Mouse (Mus musculus) hindbrain, embryonic 14.5 days (tissue): ENCODE measurements around the gene Akr1b7. TPM values are rescaled to one million over a fixed set of nuclear protein-coding genes. Genes with fewer than 3 reads are reported as not detected.
"Not testable (repeated sequence)": the region's sequence is repeated elsewhere in the genome, so short reads cannot be mapped to it uniquely, and the experiment has no call there.

Experiments
- ATAC-seq: fragments of 200-750 bp; cut with Nextera tagmentation; 2 replicates; pipeline ENCODE4 v1.8.0; 2017; ENCODE audit warnings: moderate number of reproducible peaks, mild to moderate bottlenecking, moderate TSS enrichment, moderate library complexity; ENCODE audit not compliant: low FRiP score
- DNase-seq: peaks from one replicate; pipeline ENCODE4 v3.0.0-alpha.2; 2015; ENCODE audit warnings: low spot score
- H3K27ac ChIP-seq: fragments of 300-500 bp; sonication (generic); 2 replicates; pipeline ENCODE4 v1.5.1; 2014; ENCODE audit warnings: mild to moderate bottlenecking, moderate library complexity
- H3K27me3 ChIP-seq: fragments of 300-500 bp; sonication (generic); 2 replicates; pipeline ENCODE4 v1.6.1; 2014; ENCODE audit warnings: mild to moderate bottlenecking, low read length, mixed read lengths; ENCODE audit not compliant: control insufficient read depth, insufficient read depth
- H3K36me3 ChIP-seq: fragments of 300-500 bp; sonication (generic); replicated peaks from 2 replicates; pipeline ENCODE4 v1.6.1; 2014; ENCODE audit not compliant: control insufficient read depth, insufficient read depth
- H3K4me1 ChIP-seq: fragments of 300-500 bp; sonication (generic); replicated peaks from 2 replicates; pipeline ENCODE4 v1.6.1; 2014; ENCODE audit warnings: antibody characterized with exemption, low read length, mixed read lengths; ENCODE audit not compliant: control insufficient read depth, insufficient read depth
- H3K4me2 ChIP-seq: fragments of 300-500 bp; sonication (generic); replicated peaks from 2 replicates; pipeline ENCODE4 v1.6.1; 2014; ENCODE audit warnings: mild to moderate bottlenecking, moderate library complexity
- H3K4me3 ChIP-seq: fragments of 300-500 bp; sonication (generic); replicated peaks from 2 replicates; pipeline ENCODE4 v1.5.1; 2014; ENCODE audit warnings: mild to moderate bottlenecking, low read length
- H3K9ac ChIP-seq: fragments of 300-500 bp; sonication (generic); 2 replicates; pipeline ENCODE4 v1.6.1; 2014
- H3K9me3 ChIP-seq: fragments of 300-500 bp; sonication (generic); 2 replicates; pipeline ENCODE4 v1.6.1; 2016; ENCODE audit warnings: low read length; ENCODE audit not compliant: control insufficient read depth
- WGBS: fragments of 180-500 bp; shearing (Covaris S2); extraction: QIAGEN DNeasy Blood & Tissue Kit; methylation state at CpG from one replicate; pipeline ENCODE4 v1.1.7; 2014; 5-methylcytosine and 5-hydroxymethylcytosine counted together
- polyA plus RNA-seq: library from polyadenylated mRNA; unstranded; fragments of >200 nt; fragmentation: Nextera tagmentation; extraction: Ambion mirVana; gene quantifications from 2 replicates; pipeline ENCODE4 v1.2.1, GENCODE M21; 2014

Akr1b7 gene
- polyA plus RNA-seq = 0.16 TPM in 1 of 2 replicates, not detected in the other

DNA sequence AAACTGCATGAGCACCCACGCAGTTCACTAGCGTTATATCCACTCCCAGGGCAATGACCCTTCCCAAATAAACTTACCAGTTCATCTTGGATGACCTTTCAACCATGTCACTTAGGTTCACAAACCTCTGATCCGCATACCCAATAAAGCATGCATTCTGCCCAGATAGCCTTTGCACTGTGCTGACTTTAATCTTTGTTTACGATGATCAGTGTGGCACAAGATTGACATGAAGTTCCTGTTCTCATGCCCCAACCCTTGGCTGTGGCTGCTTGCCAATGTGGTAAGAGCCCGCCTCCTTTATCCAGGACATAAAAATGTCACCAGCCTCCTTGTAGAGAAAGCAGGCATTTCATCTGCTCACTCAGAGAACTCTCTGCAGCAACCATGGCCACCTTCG lies at the start of gene Akr1b7:
Gene Akr1b7, plus strand, starts transcription at position 312 of the 400 bp plus-strand sequence.
- H3K27ac ChIP-seq = no peak within 1 kb of the TSS
- no peak within 1 kb of the TSS for H3K4me2 ChIP-seq
- no peaks in the 10 kb centered on the region for H3K4me1 ChIP-seq
- peaks cover 3% of the 10 kb centered on the region; the same call in 1 of the 2 replicates for H3K9me3 ChIP-seq
- DNase-seq (no peak), ATAC-seq (no peak)
- H3K9ac ChIP-seq = no peak within 1 kb of the TSS
- 80% methylated on average over 6 of the region's 6 CpGs for WGBS
- no peaks in the 10 kb centered on the region for H3K27me3 ChIP-seq
- no peaks in the 10 kb centered on the region for H3K36me3 ChIP-seq
- no peak within 1 kb of the TSS for H3K4me3 ChIP-seq

- no peak overlapping the region for H3K27ac ChIP-seq
- no peak overlapping the region for H3K4me2 ChIP-seq
- no peaks in the 10 kb centered on the region for H3K27me3 ChIP-seq
- H3K4me1 ChIP-seq = 0 out of 2 replicates have a peak, but pooled peaks cover 3% of the 10 kb centered on the region
- no peaks in the 10 kb centered on the region for H3K36me3 ChIP-seq
- H3K9ac ChIP-seq = no peak overlapping the region
- WGBS = 85% methylated on average over 12 of the region's 12 CpGs
- no peaks in the 10 kb centered on the region for H3K9me3 ChIP-seq
- H3K4me3 ChIP-seq = no peak overlapping the region
- ATAC-seq (no peak), DNase-seq (no peak)
Observed at GRCm38 (mm10) chr6:34364217-34365136, 47.7 kb upstream of the Akr1b7 start.

DNA sequence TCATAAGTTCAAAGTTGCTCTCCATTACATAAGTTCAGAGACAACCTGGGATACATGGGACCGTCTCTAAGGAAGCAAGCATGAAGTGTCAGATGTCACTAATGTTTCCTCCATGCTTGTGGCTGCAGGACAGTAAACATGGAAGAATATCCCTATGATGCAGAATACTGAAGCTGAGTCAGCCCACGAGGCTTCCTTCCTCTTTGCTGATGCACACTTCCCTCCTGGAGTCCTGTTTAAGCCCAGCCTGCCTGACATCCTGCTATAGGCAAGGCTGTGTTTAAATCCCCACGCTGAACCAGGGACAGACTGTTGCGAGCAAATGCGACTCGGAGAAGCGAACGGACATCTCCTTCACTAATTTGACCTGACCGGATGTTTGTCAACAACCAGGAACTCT lies 44.1 kb upstream of the Akr1b7 start:
- no peaks in the 10 kb centered on the region for H3K9me3 ChIP-seq
- H3K4me1 ChIP-seq = 0 out of 2 replicates have a peak, but pooled peaks cover 7% of the 10 kb centered on the region
- H3K4me3 ChIP-seq = no peak overlapping the region
- H3K4me2 ChIP-seq = no peak overlapping the region
- no peak for DNase-seq
- no peak for ATAC-seq
- WGBS = 83% methylated on average over 9 of the region's 9 CpGs
- no peak overlapping the region for H3K27ac ChIP-seq
- no peak overlapping the region for H3K9ac ChIP-seq
- H3K27me3 ChIP-seq = no peaks in the 10 kb centered on the region
- no peaks in the 10 kb centered on the region for H3K36me3 ChIP-seq

GRCm38 (mm10) chr6:34370081-34370480 lies 42.1 kb upstream of the Akr1b7 start:
- DNase-seq (no peak), ATAC-seq (no peak)
- Histone ChIP-seq H3K27ac (no peak overlapping the region), H3K9ac (no peak overlapping the region), H3K27me3 (no peaks in the 10 kb centered on the region), H3K36me3 (no peaks in the 10 kb centered on the region), H3K4me2 (no peak overlapping the region), H3K4me3 (no peak overlapping the region), H3K4me1 (0 out of 2 replicates have a peak, but pooled peaks cover 7% of the 10 kb centered on the region), H3K9me3 (no peaks in the 10 kb centered on the region)
- 72% methylated on average over 8 of the region's 8 CpGs for WGBS

- Histone ChIP-seq H3K36me3 (no peaks in the 10 kb centered on the region), H3K9ac (no peak overlapping the region), H3K4me3 (no peak overlapping the region), H3K4me1 (0 out of 2 replicates have a peak, but pooled peaks cover 7% of the 10 kb centered on the region), H3K4me2 (peak overlapping the region; percentile 28; the same call in 1 of the 2 replicates), H3K27me3 (no peaks in the 10 kb centered on the region), H3K27ac (no peak overlapping the region), H3K9me3 (no peaks in the 10 kb centered on the region)
- 28% methylated on average over 18 of the region's 18 CpGs for WGBS
- peak; percentile 94 for DNase-seq
- no peak for ATAC-seq
Observed at GRCm38 (mm10) chr6:34371700-34372351, 40.3 kb upstream of the Akr1b7 start.

DNA sequence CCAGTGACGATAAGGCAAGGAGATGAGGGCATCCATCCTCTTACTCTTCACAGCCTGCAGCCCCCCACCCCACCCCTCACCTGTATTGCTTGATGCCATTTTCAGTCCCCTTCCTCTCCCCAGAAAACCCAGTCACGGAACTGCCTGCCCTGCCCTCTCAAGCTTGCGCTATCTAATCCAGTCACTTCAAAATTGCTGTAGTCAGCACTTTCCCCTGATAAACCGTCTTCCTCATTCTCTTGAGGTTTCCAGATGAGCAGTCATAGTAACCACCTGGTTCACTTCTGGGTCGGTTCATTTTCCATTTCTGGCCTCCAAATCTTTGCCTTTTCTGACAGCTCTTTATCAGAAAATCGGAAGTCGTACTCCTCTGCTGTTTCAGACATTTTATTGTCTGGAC lies 38.3 kb upstream of the Akr1b7 start:
- 81% methylated on average over 7 of the region's 7 CpGs for WGBS
- H3K4me2 ChIP-seq = no peak overlapping the region
- 0 out of 2 replicates have a peak, but pooled peaks cover 7% of the 10 kb centered on the region for H3K4me1 ChIP-seq
- no peak overlapping the region for H3K9ac ChIP-seq
- no peak overlapping the region for H3K27ac ChIP-seq
- H3K4me3 ChIP-seq = no peak overlapping the region
- no peaks in the 10 kb centered on the region for H3K27me3 ChIP-seq
- H3K9me3 ChIP-seq = no peaks in the 10 kb centered on the region
- DNase-seq (no peak), ATAC-seq (no peak)
- H3K36me3 ChIP-seq = no peaks in the 10 kb centered on the region

DNA sequence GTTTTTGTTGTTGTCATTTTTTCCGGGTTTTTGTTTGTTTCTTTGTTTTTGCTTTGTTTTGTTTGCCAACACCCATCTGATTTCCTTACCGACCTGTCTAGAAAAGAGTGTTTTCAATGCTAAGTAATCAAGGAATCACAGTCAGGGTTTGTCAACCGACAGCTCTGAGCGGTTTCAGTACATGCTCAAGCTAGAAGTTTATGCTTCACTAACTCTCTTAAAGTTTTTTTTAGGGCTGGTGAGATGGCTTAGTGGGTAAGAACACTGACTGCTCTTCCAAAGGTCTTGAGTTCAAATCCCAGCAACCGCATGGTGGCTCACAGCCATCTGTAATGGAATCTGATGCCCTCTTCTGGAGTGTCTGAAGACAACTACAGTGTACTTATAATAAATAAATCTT lies 36.2 kb upstream of the Akr1b7 start:
- H3K27me3 ChIP-seq, H3K4me1 ChIP-seq, H3K4me2 ChIP-seq, H3K27ac ChIP-seq, H3K9me3 ChIP-seq, H3K4me3 ChIP-seq, H3K9ac ChIP-seq, H3K36me3 ChIP-seq, ATAC-seq, DNase-seq: not testable (repeated sequence)
- WGBS = 79% methylated on average over 5 of the region's 5 CpGs

DNA sequence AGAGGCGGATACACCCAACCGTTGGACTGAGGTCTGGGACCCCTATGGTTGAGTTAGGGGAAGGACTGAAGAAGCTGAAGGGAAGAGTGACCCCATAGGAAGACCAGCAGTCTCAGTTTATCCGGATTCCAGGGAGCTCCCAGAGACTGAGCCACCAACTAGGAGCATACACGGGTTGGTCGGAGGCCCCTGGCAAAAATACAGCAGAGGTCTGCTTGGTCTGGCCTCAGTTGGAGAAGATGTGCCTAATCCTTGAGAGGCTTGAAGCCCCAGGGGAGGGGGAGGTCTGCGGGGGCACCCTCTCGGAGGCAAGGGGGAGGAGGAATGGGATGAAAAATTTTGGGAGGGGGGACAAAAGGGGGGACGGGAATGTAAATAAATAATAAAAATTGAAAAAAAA lies 28.7 kb upstream of the Akr1b7 start:
- ATAC-seq = no peak

DNA sequence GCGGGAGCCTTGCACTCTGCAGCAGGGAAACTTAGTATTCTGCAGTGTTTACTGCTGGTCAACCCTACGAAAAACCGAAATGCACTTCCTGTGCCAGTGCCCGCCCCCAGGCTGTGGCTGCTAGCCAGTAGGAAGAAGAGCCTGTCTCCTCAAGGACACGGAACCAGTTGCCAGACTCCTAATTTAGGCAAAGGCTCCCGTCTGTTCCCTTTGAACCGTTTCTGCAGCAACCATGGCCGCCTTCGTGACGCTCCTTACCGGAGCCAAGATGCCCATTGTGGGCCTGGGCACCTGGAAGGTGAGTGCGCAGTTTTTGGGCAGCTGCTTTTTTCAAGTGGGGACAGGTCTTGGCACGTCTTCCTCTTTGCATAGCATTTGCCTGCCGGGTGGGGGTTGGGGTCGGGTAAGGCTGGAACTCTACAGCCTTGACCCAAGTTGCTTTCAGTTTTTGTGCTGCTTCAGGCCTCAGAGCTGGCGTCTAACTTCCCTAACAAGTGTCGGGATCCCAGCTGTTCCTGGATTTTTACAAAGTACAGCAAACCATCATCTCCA lies 27.9 kb upstream of the Akr1b7 start, which contains the start of gene Akr1b10:
Gene Akr1b10, plus strand, starts transcription at position 109 of the 552 bp plus-strand sequence.
- H3K4me1 ChIP-seq = peaks cover 6% of the 10 kb centered on the region; the same call in 1 of the 2 replicates
- peak; percentile 72; the same call in 1 of the 2 replicates for ATAC-seq
- H3K36me3 ChIP-seq = no peaks in the 10 kb centered on the region
- H3K27me3 ChIP-seq = no peaks in the 10 kb centered on the region
- DNase-seq = peak; percentile 63
- peak within 1 kb of the TSS; percentile 35 for H3K9ac ChIP-seq
- peak within 1 kb of the TSS; percentile 33 for H3K4me3 ChIP-seq
- WGBS = 2% methylated on average over 17 of the region's 17 CpGs
- no peak within 1 kb of the TSS for H3K27ac ChIP-seq
- H3K4me2 ChIP-seq = peak within 1 kb of the TSS; percentile 59
- no peaks in the 10 kb centered on the region for H3K9me3 ChIP-seq

More for the DNA sequence above, 28.7 kb upstream of the Akr1b7 start:
- Histone ChIP-seq H3K9me3 (no peaks in the 10 kb centered on the region), H3K27me3 (no peaks in the 10 kb centered on the region), H3K4me2 (0 out of 2 replicates have a peak overlapping the region, but pooled peaks have one; percentile 59), H3K9ac (no peak overlapping the region), H3K4me3 (no peak overlapping the region), H3K27ac (no peak overlapping the region), H3K4me1 (peaks cover 6% of the 10 kb centered on the region; the same call in 1 of the 2 replicates), H3K36me3 (no peaks in the 10 kb centered on the region)
- no peak for DNase-seq
- 52% methylated on average over 8 of the region's 8 CpGs for WGBS
